Mouse (Mus musculus): ENCODE measurements around the gene Lats2.
A peak's percentile ranks its signal among the peaks of the same experiment; 100 is the strongest.

Lats2 gene

DNA sequence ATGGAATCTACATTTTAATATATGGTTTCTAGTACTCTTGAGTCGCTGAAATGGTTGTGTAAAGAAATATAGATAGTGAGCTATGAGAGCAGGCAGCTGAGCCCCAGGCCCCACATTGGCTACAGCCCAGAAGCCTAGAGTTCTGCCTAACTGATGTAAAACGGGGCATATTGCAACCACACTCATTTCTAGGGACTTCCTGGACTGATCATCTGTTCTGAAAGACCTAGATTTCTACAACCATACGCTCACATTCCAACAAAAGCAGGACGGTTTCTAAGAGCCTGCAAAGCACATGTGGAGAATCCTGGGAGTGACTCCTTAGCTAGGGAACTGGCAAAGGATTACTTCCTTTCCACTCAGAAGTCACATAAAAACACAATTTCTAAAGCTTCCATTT is 22.0 kb downstream of the Lats2 start:
- no peak for DNase-seq

DNA sequence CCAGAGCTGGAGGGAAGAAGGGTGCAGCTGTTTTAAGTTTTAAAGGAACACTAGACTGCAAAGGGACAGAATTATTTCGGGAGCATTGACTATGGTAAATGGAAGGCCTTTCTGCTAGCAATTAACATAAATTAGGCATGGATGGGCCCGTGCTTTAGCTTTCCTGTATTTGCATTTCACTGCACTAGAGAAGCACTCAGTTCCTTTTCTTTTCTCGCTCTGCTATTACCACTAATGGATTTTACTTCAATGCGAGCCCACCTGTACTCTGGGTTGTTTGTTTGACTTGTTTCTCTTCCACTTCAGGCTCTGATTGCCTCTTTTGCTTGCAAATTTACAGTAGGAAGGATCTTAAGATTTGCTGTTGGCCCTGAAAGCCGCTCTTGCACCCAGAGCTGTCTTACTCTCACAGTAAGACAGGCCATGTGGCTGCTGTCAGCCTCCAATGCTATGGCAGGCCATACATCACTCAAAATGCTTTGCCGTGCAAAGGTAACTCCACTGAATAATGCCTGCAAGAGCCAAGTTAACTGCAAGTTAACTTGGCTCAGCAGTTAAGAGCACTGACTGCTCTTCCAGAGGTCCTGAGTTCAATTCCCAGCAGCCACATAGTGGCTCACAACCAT is 25.4 kb downstream of the Lats2 start:
- no peak for DNase-seq

DNA sequence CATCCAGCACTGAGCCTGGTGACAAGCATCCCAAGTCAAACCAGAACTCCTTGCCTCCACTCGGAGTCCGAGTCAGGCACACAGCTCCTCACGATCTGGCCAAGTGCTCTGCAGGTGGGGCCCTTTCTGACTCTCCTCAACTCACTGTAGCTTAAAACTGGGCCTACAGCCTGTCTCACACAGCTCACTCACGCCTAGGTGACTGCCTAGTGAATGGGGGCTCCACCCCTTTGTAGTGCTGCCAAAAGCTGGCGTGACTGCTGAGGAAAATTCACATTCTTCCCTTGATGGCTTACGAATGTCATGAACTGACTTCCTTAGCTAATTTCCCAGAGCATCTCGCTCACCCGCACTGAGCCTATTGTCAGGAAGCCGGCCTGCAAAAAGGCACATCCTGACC is 27.7 kb downstream of the Lats2 start:
- DNase-seq = peak; percentile 98

DNA sequence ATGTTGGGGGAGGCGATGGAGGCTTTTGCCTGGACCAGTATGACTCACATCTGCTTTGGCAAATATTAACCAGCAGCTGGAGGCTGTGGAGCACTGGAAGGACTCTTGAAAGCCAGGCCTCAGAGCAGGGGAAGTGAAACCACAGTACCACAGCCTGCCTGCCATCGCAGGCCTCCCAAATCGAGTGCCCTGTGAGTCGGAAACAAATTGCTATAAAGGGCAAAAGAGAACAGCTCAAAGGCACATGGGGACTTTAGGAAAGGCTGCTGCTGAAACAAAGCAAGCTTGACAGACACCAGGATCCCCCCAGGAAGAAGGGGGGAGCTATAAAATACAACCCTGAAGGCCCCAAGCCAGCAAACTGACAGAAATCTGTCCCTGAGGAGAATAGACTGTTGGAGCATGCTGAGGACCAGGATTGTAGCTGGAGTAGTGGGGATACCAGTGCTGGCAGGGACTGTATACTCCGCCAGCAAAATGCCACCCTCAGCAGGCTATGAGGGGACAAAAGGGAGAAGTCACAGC is 28.2 kb downstream of the Lats2 start:
- DNase-seq = peak; percentile 98

DNA sequence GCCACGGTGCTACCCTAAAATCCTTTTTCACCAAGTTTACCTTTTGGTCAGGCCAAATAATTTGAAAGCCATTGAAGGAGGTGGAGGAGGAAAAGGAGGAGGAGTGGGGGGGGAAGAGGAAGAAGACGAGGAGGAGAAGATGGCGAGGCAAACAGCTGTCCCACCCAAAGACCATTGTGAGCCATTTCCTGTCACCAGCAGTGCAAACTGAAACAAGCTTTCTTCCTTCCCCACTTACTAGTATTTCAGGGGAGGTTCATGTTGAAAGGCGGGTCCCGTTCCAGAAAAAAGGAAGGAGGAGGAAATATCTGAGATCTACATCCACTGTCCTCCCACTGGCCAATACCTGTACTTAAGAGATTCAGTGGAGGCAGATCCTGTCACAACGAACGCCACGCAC is 28.8 kb downstream of the Lats2 start:
- peak; percentile 97 for DNase-seq

DNA sequence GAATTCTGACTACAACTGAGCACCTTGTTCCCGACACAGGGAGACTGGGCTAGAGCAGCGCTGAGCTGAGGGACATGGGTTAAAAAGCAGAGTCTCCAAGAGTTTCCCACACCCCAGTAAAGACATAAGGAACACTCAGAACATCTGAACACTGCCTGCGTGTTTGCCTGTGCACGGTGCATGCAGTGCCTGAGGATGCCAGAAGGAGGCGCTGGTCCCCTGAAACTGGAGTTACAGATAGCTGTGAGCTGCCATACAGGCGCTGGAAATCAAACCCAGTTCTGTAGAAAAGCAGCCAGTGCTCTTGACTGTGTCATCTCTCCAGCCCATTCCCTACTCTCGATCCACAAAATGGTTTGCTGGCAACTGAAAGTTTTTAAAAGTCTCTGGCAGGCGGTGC is 32.0 kb downstream of the Lats2 start:
- no peak for DNase-seq

DNA sequence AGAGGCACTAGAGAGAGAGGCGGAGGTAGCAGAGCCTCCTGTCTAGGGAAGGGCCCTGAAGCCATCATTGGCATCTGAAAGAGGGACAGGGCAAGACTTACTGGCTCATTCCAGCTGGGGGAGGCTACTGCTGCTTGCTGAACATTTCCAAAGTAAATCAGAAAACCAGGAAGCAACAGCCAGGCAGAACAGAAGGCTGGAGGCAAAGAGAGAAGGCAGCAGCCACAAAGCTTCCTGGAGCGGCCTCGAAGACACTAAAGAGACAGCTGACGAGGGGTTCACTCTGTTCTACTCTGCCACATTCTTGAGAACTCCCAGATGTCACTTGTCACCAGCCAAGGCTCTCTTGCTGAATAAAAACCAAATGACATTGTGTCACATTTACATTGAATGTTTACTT is 33.7 kb downstream of the Lats2 start:
- peak; percentile 93 for DNase-seq

DNA sequence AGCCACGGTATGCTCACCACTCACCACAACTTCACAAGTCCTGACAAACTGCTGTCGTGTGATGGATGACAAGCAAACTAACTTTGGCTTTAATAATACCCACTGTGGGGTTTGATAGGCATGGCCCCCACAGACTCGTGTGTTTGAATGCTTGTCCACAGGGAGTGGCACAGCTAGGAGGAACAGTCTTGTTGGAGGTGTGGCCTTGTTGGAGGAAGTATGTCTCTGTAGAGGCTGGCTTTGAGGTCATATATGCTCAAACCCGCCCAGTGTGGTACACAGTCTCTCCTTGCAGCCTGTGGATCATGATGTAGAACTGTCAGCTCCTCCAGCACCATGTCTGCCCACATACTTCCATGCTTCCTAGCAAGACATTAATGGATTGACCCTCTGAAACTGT is 39.9 kb downstream of the Lats2 start:
- no peak for DNase-seq

DNA sequence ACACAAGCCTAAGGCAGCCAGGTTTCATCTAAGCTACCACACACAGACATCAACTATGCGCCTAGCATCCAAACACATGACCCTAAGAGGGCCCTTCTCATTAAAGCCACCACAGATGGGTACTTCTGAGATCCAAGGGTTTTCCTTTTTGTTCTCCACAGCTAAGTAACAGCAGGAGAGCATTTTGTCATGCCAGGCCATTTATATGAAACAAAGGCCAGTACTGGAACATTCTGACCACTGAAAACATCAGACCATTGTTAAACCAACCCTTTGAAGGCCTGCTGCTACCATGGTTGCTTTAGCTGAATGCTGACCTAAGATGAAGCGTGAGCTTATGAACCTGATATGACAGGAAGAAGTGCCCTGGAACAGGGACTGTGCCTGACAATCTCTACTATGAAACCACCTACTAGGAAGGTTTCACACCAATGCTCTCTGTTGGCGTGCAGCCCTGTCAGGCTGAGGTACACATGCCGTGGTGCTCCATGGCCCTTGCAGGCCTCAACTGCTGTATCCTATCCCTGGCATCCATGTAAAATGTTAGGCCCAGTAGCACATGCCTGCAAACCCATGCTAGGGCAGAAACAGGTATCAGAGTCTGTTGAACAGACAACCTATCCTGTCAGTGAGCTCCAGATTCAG is 41.5 kb downstream of the Lats2 start:
- DNase-seq = no peak

DNA sequence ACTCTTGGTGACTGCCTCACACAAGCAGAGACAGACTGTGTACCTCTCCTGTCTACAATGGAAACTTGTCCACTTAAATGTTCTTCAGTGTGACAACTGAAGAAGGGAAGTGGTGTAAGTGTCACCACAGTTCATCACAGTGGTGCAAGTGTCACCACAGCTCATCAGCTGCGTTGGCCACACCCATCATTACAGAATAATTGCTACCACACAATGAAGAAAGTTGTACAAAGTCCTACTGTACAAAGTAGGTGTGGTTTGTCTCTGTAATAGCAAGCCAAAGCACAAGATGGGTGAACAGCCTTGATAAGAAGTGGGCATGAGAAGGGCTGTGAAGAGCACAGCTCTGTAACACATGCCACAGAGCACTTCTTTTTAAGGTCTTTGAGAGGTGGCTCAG is 45.3 kb downstream of the Lats2 start:
- no peak for DNase-seq

DNA sequence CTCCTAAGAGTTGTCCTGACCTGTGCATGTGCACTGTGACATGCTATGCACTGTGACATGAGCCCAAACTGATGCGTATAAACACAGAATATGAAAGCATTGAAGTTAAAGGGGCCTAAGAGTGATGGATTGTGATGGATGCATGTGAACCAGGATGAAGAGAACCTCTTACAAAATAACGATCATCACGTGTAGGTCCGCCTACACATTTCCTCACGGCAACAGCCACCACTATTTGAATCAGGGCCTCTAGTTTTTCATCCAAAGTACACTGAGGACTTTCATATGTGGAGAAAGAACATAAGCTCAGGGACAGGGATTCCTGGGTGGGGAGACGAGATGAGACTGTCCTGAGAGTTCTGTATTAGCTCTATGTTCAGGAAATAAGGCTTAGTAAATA is 47.1 kb downstream of the Lats2 start:
- no peak for DNase-seq

DNA sequence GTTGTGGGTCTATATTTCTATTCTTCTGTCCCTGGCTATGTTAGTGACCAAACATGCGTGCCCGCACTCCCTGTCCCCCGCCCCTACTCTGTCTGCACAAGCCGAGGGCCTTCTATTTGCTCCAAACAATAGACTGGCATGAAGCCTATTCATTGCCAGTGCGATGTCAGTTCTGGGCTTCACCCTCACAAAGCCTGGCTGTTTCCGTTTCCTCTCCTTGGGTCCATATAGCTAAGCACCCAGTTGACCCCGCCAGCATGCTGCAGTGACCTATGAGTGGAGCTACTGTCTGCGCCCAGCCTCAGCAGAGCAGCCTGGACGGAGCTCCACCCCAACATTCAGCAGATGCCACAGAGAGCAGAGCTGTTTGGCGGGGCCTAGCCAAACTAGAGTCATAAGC is 49.0 kb downstream of the Lats2 start:
- peak; percentile 96 for DNase-seq

DNA sequence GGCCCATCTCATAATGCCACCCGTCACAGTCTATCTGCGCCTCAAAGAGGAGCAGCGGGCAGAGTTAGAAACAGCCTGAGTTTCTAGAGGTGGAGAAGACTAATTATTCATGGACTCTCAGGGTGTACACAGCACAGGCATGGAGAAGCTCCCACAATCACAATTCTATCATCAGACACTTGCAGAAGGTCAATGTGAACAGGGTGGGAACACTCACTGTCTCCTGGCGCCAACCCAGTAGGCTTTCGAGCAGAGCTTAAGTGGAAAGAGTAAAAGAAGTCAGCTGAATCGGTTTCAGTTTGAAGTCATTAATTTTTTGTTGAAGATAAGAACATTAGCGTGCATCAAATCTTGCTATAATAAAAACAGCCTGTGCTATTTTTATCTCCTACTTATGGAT is 49.6 kb downstream of the Lats2 start:
- DNase-seq = no peak

DNA sequence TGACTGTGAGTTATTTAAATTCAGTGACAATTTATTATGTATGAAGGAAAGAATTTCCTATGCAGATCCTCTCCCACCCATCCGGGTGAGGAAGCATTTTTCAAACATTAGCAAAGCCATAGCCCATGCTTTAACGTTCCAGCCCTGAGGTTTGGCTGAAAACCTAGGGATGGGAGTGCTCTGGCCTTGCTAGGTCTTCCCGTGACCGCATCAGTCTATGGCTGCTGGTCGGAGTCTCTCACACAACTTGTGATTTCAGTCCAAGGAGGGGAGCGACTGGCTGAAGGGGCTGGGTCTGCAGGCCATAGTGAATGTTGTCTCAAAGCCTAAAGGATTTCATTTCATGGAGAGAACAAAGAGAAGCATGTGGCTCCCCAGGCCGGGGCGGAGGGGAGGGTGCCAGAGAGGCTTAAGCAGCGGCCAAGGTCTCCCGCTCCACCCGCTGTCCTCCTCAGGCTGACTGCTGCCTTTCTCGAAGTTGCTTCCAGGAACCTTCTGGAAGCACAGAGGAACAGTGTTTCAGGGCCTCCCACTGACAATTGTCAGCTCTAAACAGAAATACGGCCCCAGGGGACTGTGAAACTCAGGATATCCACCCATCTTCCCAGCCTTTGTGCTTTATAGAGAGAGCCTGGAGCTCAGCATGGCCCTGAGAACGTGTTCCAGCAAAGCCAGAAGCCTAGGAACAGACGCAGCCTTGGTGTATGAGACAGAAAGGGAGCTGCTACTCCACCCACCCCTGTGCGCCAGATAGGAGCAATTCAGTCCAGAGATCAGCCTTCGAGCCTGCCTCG is 50.9 kb downstream of the Lats2 start:
- DNase-seq = peak; percentile 97

DNA sequence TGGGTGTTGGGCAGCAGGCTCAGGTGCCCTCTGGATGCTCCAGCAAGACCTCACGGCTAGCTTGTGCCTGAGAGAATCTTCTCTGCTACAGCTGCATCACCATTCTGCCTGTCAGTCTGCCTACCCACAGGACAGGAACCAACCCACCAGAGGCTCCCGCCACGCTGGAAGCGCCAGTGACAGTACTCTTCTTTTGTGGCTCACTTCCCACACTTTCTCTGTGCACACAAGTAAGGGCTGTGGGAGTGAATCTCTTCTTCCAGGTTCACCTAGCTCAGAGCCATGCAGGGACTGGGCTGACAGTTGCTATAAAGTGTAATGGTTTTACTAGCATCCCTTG is 51.5 kb downstream of the Lats2 start:
- DNase-seq = no peak

DNA sequence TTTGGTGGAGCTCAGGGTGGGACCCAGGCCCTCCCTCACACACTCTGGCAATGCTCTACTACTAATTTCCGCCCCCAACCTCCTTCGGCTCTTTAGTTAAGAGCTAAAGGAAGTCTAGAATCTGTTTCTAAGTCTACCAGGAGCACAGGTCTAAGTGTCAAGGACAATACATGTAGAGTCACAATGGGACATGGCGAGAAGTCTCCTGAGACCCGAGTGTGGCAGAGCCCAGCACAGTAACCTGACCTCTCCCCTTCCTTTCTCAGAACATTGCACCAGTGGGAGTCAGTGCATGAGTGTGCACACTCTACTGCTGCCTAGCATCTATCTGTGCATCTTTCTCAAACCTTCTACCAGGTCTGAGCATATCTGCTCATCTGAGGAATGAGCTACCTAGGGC is 52.4 kb downstream of the Lats2 start:
- peak; percentile 94 for DNase-seq

DNA sequence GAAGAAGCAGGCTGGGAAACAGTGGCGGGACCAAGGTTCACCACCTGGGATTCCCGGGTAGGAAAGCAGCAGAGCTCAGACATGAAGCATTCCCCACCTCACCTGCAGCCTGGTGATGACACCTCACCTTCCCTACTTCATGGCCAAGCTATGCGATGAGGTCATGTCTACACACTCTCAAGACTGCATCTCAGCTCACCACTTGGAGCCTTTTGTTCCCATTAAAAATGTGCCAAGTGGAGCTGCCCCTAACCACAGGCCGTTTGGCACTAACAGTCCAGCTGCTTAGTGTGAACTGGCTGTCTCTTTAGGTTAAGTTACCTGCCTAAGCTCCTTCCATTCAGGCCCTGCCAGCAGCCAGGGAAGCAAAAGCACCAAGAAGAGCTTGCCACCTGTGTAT is 53.1 kb downstream of the Lats2 start:
- DNase-seq = no peak

DNA sequence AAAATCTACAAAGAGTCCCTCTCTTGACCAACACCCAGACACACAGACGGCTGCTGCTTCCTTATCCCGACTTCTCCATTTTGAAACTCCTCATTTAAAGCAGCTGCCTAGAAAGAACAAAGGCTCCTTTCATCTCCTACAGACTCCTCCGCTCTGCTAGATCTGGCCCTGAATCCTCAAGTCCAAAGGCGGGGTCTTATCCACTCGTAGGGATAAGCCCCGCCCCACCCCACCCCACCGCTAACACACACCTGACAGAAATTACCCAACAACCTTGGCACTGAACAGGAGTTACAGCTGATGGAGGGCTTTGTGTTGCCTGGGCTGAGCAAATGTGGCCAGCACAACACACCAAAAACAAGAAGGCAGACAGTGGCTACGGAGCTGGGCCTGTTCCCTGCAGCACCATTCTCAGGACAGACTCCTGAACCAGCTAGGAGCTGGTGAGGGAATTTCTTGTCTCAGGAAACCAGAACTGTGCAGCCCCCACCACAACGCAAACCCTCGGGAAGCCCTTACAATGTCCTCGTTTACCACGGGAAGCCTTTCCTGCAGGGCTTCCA is 56.2 kb downstream of the Lats2 start:
- peak; percentile 86 for DNase-seq

DNA sequence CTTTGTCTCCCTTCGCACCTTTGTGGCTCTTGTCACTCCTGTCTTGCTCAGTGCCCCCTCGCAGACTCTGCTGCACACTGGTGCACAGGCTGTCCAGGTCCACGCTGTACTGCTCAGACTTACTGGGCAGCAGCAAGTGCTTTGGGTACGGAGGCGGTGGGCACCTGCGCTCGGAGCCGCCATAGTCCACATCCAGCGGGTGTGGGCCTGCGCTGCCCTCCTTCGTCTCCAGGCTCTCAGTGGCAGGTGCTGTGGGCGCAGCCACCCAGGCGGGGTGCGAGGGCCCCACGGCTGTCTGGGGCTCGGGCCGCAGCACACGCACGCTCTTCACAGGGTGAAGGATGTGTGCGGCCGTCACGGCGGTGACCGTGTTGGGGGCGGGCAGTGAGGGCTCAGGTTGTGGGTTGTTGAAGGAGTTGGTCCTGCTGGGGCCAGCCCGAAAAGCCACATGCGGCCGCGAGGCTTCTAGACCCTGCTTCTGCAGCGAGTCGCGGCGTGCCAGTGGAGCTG is 58.7 kb downstream of the Lats2 start:
- DNase-seq = peak; percentile 91

DNA sequence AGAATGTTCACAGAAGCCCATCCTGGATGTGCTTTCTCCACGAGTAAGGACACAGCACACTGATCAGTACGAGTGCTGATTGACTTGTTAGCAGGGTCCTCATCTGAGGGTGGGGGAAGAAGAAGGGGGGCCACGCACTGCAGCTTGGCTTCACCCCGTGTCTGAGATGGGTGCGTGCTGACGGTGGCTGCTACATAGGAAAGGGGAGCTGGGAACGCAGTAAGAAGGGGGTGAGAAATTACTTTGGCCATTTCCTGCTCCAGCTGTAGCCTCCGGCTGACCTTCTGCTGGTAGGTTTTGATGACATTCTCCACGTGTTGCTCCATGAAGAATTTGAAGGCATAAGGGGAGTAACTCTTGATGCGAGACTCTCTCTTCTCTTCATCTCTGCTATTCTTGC is 59.2 kb downstream of the Lats2 start:
- peak; percentile 66 for DNase-seq

DNA sequence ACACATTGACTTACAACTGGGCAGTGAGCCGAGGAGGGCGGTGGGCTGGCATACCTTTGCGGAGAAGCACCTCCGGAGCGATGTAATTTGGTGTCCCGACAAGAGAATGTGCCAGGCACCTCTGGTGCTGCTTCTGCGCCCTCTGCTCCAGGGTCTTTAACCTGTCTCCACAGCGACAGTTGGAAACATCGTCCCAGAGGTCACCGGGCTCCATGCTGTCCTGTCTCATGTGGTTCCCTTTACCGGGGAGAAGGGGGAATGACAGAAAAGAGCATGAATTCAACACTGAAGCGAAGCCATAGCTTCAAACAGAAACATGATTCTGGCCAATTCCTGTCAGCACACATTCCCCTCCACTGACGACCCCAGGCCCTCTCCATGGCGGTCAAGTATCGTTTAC is 62.1 kb downstream of the Lats2 start:
- DNase-seq = peak; percentile 87

DNA sequence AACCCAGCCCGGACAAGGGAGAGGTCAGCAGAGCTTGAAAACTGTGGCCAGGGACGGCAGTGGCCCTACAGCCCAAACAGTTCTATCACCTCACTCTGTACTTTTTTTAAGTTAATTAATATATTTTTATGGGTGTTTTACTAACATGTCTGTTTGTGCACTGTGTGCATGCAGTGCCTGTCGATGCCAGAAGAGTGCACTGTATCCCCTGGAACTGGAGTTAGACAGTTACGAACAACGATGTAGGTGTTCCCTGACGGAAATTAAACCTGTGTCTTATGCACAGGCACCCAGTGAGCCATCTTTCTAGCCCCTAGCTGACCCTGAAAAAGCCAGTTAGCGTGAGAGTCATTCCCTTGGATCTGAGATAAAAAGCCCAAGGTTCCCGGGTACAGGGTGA is 62.6 kb downstream of the Lats2 start:
- no peak for DNase-seq

DNA sequence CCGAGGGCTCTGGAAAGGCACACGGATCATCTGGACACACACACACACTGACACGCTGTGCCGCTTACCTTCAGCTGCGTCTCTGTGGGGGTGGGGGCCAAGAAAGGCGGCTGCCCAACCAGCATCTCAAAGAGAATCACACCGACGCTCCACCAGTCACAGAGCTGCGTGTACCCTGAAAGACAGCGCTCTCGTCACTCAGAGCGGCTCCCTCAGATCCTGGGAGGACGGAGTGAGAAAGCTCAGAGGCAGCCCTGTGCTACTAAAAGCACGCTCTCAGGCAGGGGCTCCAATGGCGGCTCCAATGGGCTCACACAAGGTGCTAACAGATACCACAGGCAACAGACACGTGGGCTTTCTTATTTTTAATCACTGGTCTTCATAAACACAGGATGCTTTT is 63.9 kb downstream of the Lats2 start:
- peak; percentile 76 for DNase-seq

Data from heart, adult 11 months (tissue).